Mouse (Mus musculus): ENCODE results near the gene 1700037C18Rik.
A peak's percentile ranks its signal among the peaks of the same experiment; 100 is the strongest.

The 1700037C18Rik gene

GRCm38 (mm10) chr16:3908537-3909111 is at the start of gene 1700037C18Rik, which contains the start of gene Cluap1:
Gene 1700037C18Rik, minus strand, starts transcription at chr16:3908689.
Gene Cluap1, plus strand, starts transcription at chr16:3908801.
- DNase-seq (ENCODE audit: low spot score) = peak; percentile 91

- DNase-seq (ENCODE audit: low spot score) = peak; percentile 22
These were observed 47.9 kb upstream of the 1700037C18Rik start for GRCm38 (mm10) chr16:3956369-3956768.

DNA sequence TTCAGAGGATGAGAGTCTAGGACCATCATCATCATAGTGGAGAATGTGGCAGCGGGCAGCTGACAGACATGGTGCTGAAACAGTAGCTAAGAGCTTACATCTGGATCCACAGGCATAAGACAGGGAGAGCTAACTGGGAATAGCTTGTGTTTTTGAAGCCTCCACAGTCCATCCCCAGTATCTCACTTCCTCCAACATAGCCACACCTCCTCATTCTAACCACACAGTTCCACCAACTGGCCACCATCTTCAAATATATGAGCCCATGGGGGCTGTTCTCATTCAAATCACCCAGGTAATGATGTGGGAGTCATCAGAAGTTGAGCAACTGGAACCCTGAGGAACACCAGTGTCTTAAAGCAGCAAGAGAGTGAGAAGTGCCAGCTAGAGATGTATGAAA is 42.7 kb upstream of the 1700037C18Rik start:
- DNase-seq (ENCODE audit: low spot score) = no peak

DNA sequence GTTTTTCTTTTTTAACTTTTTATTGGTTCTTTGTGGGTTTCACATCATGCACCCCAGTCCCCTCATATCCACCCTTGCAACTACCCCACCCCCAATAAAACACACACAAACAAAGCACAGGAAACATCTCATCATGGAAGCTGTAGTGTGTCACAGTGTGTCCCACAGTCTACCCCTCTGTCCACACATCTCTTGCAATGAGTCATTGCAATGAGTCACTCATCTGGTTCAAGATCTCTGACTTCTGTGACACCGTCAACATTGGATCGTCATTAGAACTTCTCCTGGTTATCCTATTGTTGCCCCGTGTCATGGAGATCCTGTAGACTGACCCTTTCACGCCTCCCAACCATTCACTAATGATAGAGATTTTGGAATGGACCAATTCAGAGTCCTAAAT is 26.2 kb upstream of the 1700037C18Rik start:
- DNase-seq (ENCODE audit: low spot score) = no peak

- DNase-seq (ENCODE audit: low spot score) = no peak
These were observed 25.6 kb upstream of the 1700037C18Rik start for GRCm38 (mm10) chr16:3934091-3934490.

GRCm38 (mm10) chr16:3933536-3933935 is 25.0 kb upstream of the 1700037C18Rik start:
- no peak for DNase-seq (ENCODE audit: low spot score)

DNA sequence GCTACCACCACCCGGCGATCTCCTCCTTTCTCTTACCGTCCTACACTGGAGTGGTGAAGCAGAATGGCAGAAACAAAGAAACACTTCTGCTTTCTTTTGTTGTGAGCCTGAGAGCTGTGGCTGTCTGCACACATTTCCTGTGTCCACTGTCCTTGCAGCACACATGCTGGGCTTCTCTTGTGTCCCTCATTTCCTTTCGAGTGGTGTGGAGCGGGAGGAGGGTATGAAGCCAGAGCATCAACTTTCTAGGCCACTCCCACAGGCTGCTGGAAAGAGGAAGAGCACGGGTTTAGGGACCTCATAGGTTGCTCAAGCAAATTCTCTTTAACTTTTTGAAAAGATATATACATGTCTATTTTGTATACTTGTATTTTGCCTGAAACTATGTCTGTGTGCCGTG is 20.7 kb upstream of the 1700037C18Rik start:
- DNase-seq (ENCODE audit: low spot score) = no peak

DNA sequence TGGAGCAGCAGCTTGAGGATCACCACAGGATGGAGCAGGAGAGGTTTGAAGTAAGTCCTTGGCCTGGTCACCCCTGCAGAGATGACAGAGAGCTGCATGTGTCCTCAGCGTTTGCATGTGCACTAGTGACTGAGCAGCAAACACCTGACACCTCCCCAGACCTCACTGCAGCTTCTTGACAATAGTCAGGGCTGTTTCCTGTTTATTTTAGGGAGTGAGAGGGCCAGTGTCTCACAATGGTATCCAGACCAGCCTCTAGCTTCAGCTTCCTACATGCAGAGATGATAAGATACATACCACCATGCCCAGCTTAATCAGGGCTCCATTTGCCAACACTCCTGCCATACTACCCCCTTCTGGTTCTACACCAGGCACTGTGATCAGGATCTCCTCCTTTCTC is 20.1 kb upstream of the 1700037C18Rik start:
- no peak for DNase-seq (ENCODE audit: low spot score)

DNA sequence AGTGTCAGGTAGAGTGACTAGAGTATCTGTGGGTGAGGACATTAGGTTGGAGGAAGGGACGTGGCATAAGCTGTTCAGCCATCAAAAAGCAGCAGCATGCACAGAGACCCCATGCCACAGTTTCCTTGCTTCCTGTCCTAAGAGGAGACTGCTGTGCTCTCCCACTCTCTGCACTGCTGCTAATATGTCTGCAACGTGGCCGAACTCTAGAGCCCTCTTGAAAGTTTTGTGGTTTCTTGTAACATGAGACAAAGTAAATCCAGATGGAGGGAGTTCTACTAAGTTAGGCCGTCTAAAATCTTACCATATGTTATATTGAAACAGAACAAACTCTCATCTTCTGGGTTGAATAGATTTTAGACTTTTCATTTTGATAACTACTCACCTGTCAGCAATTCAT is 15.5 kb upstream of the 1700037C18Rik start:
- no peak for DNase-seq (ENCODE audit: low spot score)

GRCm38 (mm10) chr16:3923515-3923914 is 15.0 kb upstream of the 1700037C18Rik start:
- DNase-seq (ENCODE audit: low spot score) = no peak

DNA sequence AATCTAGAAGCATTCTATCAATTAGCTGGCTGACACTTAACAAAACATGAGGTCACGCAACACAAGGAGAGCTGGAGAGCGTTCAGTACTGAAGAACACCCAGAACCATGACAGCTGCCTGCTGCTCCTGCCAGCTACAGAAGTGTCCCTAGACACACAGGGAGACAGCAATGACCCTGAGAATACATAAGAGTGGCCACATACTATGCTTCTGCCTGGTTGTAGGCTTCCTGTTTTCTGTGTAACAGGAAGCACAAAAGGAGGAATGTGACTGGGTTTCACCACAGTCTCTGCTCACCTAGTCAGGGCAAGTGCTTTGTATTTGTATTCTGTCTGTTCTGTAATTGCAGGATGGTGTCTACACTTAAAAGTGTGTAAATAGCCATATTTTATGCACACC is 12.3 kb upstream of the 1700037C18Rik start:
- DNase-seq (ENCODE audit: low spot score) = no peak

DNA sequence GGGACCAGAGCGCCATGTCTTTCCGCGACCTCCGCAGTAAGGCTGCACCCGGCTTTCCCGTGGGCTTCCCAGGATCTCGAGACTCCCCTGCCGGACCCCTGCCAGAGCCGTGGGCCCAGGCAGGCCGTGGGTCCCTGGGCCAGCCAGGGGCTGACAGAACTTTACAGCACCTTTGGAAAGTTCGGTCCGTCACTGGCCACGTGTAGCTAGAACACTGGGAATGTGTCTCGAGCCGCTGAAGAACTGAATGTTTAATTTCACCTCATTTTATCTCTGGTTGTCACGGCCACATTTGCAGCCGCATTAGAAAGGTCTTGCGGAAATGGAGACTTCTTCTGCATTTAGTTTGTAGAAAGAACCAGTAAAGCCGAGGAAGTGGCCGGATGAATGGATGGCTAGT is 629 bp upstream of the 1700037C18Rik start:
- no peak for DNase-seq (ENCODE audit: low spot score)

DNA sequence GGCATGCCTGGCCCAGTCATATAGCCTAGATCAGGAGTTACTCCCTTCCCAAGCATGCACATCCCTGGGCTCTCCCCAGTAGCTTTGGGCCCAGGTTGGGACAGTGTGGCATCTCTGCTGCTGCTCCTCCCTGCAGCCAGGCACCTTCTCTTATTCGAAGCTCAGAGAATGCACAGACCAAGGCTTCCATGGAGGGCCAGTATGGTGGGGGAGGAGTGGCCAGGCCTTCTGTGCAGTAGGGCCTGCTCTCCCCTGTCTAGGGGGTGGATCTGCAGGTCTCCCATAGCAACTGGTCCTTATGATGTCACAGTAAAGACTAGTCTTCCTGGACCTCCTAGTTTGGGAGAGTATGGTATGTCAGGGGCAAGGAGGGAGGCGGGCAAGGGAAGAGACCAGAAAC is 1.0 kb downstream of the 1700037C18Rik start:
- no peak for DNase-seq (ENCODE audit: low spot score)

DNA sequence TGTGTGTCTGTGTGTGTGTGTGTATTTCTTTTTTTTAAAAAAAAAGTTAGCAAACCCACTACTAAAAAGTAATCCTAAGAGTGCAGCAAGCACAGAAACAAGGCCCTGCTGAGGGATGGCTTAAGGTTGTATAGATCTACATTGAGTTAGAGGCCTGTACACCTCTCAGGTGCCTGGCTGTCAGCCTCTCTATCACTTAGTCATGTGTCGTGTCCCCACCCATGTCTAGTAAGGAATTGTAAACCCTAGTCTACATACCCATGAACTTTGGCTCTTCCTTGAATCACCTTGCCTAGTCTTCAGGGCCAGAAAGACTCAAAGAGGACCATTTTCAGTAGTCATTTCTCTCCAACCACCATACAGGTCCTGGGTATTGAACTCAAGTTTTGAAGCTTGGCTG is 11.9 kb downstream of the 1700037C18Rik start:
- DNase-seq (ENCODE audit: low spot score) = no peak

GRCm38 (mm10) chr16:3896046-3896445 is 12.4 kb downstream of the 1700037C18Rik start:
- no peak for DNase-seq (ENCODE audit: low spot score)

DNA sequence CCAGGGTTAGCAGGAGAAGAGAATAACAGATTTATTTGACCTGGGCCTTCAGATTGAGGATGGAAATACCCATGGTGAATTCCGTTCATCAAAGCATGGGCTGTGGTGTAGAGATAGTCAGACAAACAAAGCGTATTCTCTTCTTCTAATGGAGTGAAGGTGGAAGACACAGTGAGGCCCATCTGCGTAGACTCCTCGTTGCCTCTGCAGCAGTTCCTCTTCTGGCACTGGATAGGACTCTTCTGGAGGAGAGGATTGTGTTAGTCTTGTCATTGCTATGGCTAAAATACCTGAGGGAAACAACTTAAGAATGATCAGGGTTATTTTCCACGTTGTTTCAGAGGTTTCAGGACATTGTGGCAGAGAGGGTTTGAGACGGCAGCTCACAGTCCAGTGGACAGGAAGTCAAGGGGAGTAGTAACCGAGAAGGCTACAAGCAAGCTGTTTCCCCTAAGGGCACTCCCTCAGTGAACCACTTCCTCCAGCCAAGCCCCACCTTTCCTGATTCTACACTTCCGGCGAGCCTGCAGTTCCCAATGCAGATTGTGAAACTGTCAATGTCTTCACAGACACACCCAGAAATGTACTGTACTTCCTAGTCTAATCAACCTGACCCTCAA is 13.2 kb downstream of the 1700037C18Rik start:
- DNase-seq (ENCODE audit: low spot score) = no peak

GRCm38 (mm10) chr16:3893739-3894138 is 14.8 kb downstream of the 1700037C18Rik start:
- no peak for DNase-seq (ENCODE audit: low spot score)

DNA sequence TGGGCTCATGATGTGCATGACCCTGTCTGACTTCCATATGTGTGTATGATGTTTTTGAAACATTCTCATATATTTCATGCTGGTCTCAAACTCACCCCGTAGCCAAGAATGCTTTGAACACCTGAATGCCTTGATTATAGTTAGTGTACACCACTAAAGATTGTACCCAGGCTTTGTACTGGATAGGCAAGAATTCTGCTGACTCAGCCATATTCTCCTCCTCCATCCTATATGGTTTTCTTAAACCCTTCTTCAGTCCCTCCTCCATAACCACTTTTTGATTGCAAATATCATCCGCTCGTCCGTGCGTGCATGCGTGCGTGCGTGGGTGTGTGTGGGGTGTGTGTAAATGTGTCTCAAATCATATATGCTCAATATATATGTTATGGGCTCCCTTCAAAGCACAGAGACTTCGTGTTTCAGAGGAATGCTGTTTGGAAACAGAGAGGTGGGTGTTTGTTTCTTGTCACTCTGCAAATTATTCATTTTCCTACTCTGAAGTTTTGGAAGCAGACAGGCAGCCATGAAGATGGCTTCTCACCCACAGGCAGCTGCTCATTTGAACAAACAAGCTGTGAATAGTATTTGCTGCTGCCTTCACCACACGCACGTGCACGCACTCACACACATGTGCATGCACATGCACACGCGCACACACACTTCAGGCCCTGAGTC is 16.7 kb downstream of the 1700037C18Rik start:
- no peak for DNase-seq (ENCODE audit: low spot score)

- no peak for DNase-seq (ENCODE audit: low spot score)
These were observed 23.3 kb downstream of the 1700037C18Rik start for GRCm38 (mm10) chr16:3885065-3885670.

GRCm38 (mm10) chr16:3884201-3885064 is 24.1 kb downstream of the 1700037C18Rik start, which contains the start of the genes Zfp597 and Gm20695:
Gene Zfp597, minus strand, starts transcription at chr16:3884561.
Gene Gm20695, plus strand, starts transcription at chr16:3884648.
- DNase-seq (ENCODE audit: low spot score) = peak; percentile 68

DNA sequence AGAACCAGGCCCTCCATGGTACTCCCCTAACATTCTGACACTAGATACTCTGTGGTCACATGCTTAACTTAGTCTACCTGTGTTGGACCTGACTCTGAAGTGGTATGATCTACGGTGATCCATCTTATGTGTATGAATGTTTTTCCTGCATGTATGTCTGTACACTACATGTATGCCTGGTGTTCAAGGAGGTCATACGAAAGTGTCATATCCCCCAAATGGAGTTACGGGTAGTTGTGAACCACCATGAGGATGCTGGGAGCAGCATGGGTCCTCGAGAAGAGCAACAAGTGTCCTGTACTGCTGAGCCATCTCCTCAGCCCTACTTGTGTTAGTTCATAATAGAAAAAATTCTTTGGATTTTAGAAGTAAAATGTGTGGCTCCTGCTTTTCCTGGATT is 32.1 kb downstream of the 1700037C18Rik start:
- no peak for DNase-seq (ENCODE audit: low spot score)

Data from layer of hippocampus, adult 9-10 months (tissue).